Mouse (Mus musculus): ENCODE results near the gene Gm20765.

GRCm38 (mm10) chr10:104209655-104210054, 24.3 kb downstream of the Gm20765 start:
- no peak for TF ChIP-seq CTCF (conservative IDR thresholded peaks at IDR 0.05; ENCODE audit: low read length)
- TF ChIP-seq NANOG (IDR thresholded peaks at IDR 0.05; ENCODE audit: borderline replicate concordance, low read length), result no peak

Measured in E14TG2a.4 (cell line).